Mouse (Mus musculus) heart, postnatal 36 days (tissue): Measurements from ENCODE around the gene Bcl2l14. TPM values are rescaled to one million over a fixed set of nuclear protein-coding genes. Genes with fewer than 3 reads are reported as not detected.
A peak's percentile ranks its signal among the peaks of the same experiment; 100 is the strongest.

Experiments
- DNase-seq, 2 experiments: peaks; one replicate each; pipeline ENCODE4 v3.0.0; 2021 to 2022
- intact Hi-C: fragments of 180-260 bp; cut with DNase I; formaldehyde crosslinking; loops from one replicate; pipeline ENCODE4 v1.15.1; 2025
- total RNA-seq, 2 experiments: library from RNA; stranded (reverse); gene quantifications; 2 replicates each; pipeline ENCODE4 v1.2.3; 2021

The Bcl2l14 gene
- total RNA-seq: not detected

DNA sequence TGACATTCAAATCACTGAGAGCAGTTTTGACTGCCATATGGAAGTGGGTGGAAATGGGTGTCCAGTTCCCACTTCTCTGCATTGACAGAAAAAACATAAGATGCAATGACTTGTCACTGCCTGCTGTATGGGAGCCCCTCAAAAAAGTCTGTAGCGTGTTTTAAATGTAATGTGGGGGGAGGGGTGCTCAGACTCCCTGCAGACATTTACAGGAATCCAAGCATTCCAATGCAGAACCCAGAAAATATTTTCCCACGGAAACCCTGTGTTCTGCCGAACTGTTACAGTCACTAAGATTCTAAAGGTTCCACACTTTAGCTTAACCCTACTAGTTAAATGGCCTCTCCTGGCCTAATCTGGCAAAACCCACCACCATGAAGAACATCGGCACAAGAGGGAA is at the start of gene Bcl2l14:
Gene Bcl2l14, plus strand, starts transcription at position 301 of the 400 bp plus-strand sequence.
- no peak for DNase-seq
- intact Hi-C loops: no loop called here

DNA sequence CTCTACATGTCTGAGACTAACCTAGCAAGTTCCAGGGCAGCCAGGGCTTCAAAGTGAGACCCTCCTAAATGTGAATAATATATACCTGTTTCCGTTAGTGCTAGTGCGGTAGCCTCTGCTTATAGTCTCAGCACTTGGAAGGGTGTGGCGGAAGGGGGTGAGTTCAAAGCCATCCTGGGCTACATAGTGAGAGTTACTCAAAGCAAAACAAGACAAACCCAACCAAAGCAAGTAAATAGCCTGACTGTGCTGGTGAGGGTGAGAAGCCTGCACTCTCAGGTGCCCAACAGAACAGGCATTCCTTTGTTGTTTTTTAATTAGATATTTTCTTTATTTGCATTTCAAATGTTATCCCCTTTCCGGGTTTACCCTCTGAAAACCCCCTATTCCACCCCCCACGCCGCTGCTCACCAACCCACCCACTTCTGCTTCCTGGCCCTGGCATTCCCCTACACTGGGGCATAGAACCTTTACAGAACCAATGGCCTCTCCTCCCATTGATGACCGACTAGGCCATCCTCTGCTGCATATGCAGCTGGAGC is 47.5 kb upstream of the Bcl2l14 start:
- intact Hi-C loops: no loop called here
- DNase-seq: no peak

DNA sequence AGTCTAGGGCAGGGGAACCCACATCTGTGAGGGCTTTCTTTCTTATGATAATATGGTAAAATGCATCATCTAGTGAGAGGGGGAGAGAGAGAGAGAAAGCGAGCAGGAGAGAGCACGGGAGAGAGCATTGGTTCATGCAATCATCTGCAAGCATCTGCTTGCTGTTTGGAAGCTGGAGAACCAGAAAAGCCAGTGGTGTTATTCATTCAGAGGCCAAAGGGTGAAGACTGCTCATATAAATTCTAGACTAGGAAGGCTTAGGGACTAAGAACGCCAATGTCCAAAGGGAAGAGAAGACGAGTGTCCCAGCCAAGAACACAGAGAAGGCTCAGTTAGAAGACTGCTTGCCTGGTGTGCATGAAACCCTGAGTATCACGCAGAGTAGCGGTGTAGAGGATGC is 43.2 kb upstream of the Bcl2l14 start:
- no peak for DNase-seq
- intact Hi-C loops: no loop called here

- intact Hi-C loops: no loop called here
- DNase-seq: no peak
Measured at GRCm38 (mm10) chr6:134353751-134354150, 42.4 kb upstream of the Bcl2l14 start.

GRCm38 (mm10) chr6:134357570-134357969 is 38.5 kb upstream of the Bcl2l14 start:
- intact Hi-C loops: no loop called here
- no peak for DNase-seq

GRCm38 (mm10) chr6:134360079-134360478 is 36.0 kb upstream of the Bcl2l14 start:
- intact Hi-C loops: no loop called here
- no peak for DNase-seq

- DNase-seq: no peak
- intact Hi-C loops: loop anchor here (5.0 kb wide), 3 partner anchors 107 to 327 kb away; partner anchors contain the start of gene Etv6
Measured at GRCm38 (mm10) chr6:134364644-134365043, 31.5 kb upstream of the Bcl2l14 start.

GRCm38 (mm10) chr6:134365952-134366351 is 30.2 kb upstream of the Bcl2l14 start:
- intact Hi-C loops: loop anchor here (5.0 kb wide), 3 partner anchors 109 to 329 kb away; partner anchors contain the start of gene Etv6
- no peak for DNase-seq

GRCm38 (mm10) chr6:134366366-134367351 is 29.5 kb upstream of the Bcl2l14 start:
- DNase-seq: peak; percentile 20 to 36
- intact Hi-C loops: loop anchor here (5.0 kb wide), 3 partner anchors 109 to 329 kb away; partner anchors contain the start of gene Etv6

- no peak for DNase-seq
- intact Hi-C loops: loop anchor here (5.0 kb wide), 3 partner anchors 110 to 330 kb away; partner anchors contain the start of gene Etv6
Measured at GRCm38 (mm10) chr6:134367366-134368281, 28.5 kb upstream of the Bcl2l14 start.

DNA sequence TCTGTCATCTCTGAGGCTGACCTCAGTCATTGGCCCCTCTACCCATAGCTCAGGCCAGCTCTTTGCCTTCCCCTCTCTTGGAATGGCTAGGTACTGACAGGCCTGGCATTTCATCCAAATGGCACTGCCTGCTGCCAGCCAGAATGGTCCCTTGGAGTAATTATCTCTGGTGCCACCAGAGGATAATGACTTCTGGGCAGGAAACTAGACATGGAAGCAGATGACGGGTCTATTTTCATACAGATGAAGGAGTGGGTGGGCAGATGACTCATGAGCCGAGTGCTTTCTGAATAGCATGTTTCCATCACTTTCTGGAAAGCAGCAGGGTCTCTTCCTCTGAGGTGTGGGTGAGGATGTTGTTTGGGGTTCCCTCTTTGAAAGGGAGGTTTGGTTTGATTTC is 23.2 kb upstream of the Bcl2l14 start:
- intact Hi-C loops: no loop called here
- DNase-seq: no peak

DNA sequence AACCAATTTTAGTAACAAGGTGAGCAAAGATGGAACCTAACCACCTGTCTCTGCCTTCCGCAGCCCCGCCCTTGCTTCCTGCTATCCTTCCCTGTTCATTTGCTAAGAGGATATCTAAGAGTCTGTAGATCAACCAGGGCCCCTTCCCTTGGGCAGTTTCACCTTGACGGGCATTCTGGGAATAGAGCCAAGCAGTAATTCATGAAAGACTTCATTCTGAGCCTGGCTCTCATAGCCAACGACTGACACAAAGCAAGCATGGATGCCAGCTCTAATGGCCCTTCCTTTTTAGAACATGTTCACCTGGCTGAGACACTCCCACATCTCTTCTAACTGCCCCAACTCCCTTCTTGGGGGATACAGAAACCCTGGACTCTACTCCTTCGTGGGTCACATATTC is 18.9 kb upstream of the Bcl2l14 start:
- DNase-seq: no peak
- intact Hi-C loops: no loop called here

DNA sequence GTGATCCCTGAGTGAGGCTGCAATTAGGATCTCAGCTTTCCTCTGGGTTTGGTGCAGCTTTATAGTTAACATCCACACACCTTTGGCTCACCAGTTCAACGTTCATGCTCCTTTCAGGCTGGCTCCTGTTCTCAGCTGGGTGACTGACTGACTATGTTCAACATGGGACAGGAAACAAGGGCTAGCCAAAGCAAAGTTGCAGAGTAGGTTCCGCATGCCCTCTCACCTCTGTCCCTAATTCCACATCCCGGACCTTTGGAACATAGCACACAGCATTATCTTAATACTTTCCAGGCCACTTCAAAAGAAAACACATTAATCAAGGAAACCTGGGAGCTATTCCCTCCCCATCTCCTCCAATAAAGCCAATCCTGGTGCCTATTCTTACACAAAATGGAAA is 18.3 kb upstream of the Bcl2l14 start:
- no peak for DNase-seq
- intact Hi-C loops: no loop called here

DNA sequence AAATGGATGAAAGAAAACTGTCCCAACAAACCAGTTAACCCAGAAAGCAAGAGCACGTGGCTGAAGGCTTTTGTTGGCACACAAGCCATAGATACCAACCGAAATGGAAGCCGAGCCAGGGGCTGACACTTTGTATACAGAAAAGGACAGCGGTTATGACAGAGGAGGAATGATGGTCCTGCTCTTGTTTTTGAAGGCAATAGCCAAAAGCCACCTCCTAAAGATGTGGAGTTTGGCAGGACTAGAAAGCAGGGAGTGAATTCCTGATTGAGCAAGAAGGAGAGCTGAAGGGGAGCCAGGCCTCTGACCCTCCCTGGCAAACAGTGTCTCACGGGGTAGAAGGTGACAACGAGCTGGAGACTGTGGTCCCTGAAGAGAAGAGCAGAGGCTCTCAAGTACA is 14.7 kb upstream of the Bcl2l14 start:
- DNase-seq: no peak
- intact Hi-C loops: no loop called here

DNA sequence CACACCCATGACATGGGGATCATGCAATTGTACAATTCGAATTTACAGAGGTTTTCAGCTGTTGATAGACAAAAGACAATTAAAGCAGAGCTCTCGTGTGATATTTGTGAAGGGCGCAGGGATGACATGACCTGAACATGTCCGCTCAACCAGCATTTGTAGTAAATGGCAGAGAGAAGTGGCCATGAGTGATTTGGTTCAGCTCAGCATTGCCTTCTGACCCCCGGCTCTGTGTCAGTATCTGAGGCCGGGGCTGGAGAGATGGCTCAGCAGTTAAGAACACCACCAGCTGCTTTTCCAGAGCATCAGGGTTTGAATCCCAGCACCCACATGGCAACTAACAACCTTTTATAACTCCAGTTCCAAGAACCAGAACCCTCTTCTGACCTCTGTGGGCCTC is 10.2 kb upstream of the Bcl2l14 start:
- DNase-seq: no peak
- intact Hi-C loops: no loop called here

- DNase-seq: no peak
- intact Hi-C loops: no loop called here
Measured at GRCm38 (mm10) chr6:134387396-134387795, 8.7 kb upstream of the Bcl2l14 start.

DNA sequence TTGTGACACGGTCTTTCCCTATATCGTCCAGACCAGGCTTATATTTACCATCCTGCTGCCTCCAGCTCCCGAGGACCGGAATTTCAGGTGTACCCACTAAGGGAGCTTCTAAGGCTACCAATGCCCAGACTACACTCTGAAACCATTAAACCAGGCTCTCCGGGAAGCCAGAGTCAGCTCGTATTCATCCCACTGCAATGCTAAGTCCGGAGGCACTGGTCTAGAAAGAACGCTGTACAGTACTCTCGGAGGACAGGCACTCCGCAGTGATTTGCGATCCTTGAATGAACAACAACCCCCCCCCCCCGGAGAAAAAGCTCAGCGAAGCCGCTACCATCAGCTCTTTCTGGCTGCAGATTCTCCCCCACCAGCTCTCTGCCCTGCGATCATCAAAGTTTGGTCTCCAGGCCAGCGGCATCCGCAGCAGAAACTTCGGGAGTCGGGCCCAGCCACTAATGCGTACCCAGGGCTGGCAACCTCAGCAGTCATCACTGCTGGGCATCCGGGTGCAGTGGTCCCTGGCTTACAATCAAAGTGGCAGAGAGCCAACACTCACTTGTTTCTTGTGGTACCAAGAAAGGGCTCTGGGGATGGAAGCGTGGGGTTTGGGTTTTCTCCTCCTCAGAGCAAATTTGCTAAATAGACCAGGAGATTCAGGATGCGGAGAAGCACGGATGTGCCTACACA is 7.6 kb upstream of the Bcl2l14 start:
- DNase-seq: no peak

GRCm38 (mm10) chr6:134389248-134389891 is 6.7 kb upstream of the Bcl2l14 start:
- intact Hi-C loops: loop anchor here (1.0 to 2.0 kb wide), 3 partner anchors 355 to 485 kb away; partner anchors contain the start of gene Etv6
- DNase-seq: peak; percentile 73 to 86

More for the DNA sequence above, 7.6 kb upstream of the Bcl2l14 start:
- intact Hi-C loops: loop anchor here (1.0 to 2.0 kb wide), 3 partner anchors 354 to 484 kb away; partner anchors contain the start of gene Etv6

- intact Hi-C loops: loop anchor here (1.0 to 2.0 kb wide), 3 partner anchors 355 to 485 kb away; partner anchors contain the start of gene Etv6
- DNase-seq: no peak
Measured at GRCm38 (mm10) chr6:134389917-134390316, 6.2 kb upstream of the Bcl2l14 start.
